Mouse (Mus musculus) frontal cortex, postnatal 14 days (tissue): ENCODE data around the gene Ifna11.
"Not testable (repeated sequence)": the region's sequence is repeated elsewhere in the genome, so short reads cannot be mapped to it uniquely, and the experiment has no call there.

Experiments used
- DNase-seq, 2 experiments: peaks; one replicate each; pipeline ENCODE4 v3.0.0; 2022; ENCODE audit warnings: low spot score in 2 of 2

The Ifna11 gene

GRCm38 (mm10) chr4:88819659-88820058 is at the start of gene Ifna11:
Gene Ifna11, plus strand, starts transcription at chr4:88819959.
- DNase-seq: no peak

GRCm38 (mm10) chr4:88773534-88773933 is 46.2 kb upstream of the Ifna11 start, which contains the start of gene Gm13290:
Gene Gm13290, plus strand, starts transcription at chr4:88773834.
- not testable (repeated sequence) for DNase-seq

- DNase-seq: not testable (repeated sequence)
Measured at GRCm38 (mm10) chr4:88776622-88777021, 43.1 kb upstream of the Ifna11 start, which contains the start of gene Gm13289. Gene Gm13289, plus strand, starts transcription at chr4:88776922.

GRCm38 (mm10) chr4:88779550-88779949 is 40.2 kb upstream of the Ifna11 start, which contains the start of gene Gm13272:
Gene Gm13272, plus strand, starts transcription at chr4:88779850.
- DNase-seq: not testable (repeated sequence)

- DNase-seq: not testable (repeated sequence)
Measured at GRCm38 (mm10) chr4:88780320-88780719, 39.4 kb upstream of the Ifna11 start.

- DNase-seq: not testable (repeated sequence)
Measured at GRCm38 (mm10) chr4:88781831-88782230, 37.9 kb upstream of the Ifna11 start, which contains the start of gene Ifnz. Gene Ifnz, plus strand, starts transcription at chr4:88782131.

- DNase-seq: not testable (repeated sequence)
Measured at GRCm38 (mm10) chr4:88782335-88782734, 37.4 kb upstream of the Ifna11 start.

GRCm38 (mm10) chr4:88785409-88785808 is 34.4 kb upstream of the Ifna11 start, which contains the start of gene Gm13276:
Gene Gm13276, plus strand, starts transcription at chr4:88785709.
- not testable (repeated sequence) for DNase-seq

- peak; percentile 27 to 63 for DNase-seq
Measured at GRCm38 (mm10) chr4:88788402-88788801, 31.4 kb upstream of the Ifna11 start, which contains the start of gene Gm13277. Gene Gm13277, plus strand, starts transcription at chr4:88788632.

- not testable (repeated sequence) for DNase-seq
Measured at GRCm38 (mm10) chr4:88791250-88791649, 28.5 kb upstream of the Ifna11 start, which contains the start of gene Gm13278. Gene Gm13278, plus strand, starts transcription at chr4:88791550.

GRCm38 (mm10) chr4:88793936-88794675 is 25.7 kb upstream of the Ifna11 start, which contains the start of gene Gm13275:
Gene Gm13275, plus strand, starts transcription at chr4:88794487.
- DNase-seq: peak; percentile 70 to 76

- DNase-seq: not testable (repeated sequence)
Measured at GRCm38 (mm10) chr4:88797097-88797496, 22.7 kb upstream of the Ifna11 start, which contains the start of gene Gm13279. Gene Gm13279, plus strand, starts transcription at chr4:88797397.

- not testable (repeated sequence) for DNase-seq
Measured at GRCm38 (mm10) chr4:88799365-88799764, 20.4 kb upstream of the Ifna11 start, which contains the start of gene Gm13285. Gene Gm13285, plus strand, starts transcription at chr4:88799665.

GRCm38 (mm10) chr4:88802954-88803353 is 16.8 kb upstream of the Ifna11 start, which contains the start of gene Gm13287:
Gene Gm13287, plus strand, starts transcription at chr4:88803254.
- DNase-seq: not testable (repeated sequence)

- DNase-seq: not testable (repeated sequence)
Measured at GRCm38 (mm10) chr4:88805231-88805630, 14.5 kb upstream of the Ifna11 start, which contains the start of gene Gm13288. Gene Gm13288, plus strand, starts transcription at chr4:88805531.

GRCm38 (mm10) chr4:88805761-88806160 is 14.0 kb upstream of the Ifna11 start:
- DNase-seq: peak in 1 of 2 experiments; percentile 7

- DNase-seq: no peak
Measured at GRCm38 (mm10) chr4:88815928-88816327, 3.8 kb upstream of the Ifna11 start, which contains the start of gene Ifna7. Gene Ifna7, plus strand, starts transcription at chr4:88816228.

- peak in 1 of 2 experiments; percentile 9 for DNase-seq
Measured at GRCm38 (mm10) chr4:88822995-88823394, 3.2 kb downstream of the Ifna11 start.

- DNase-seq: not testable (repeated sequence)
Measured at GRCm38 (mm10) chr4:88827116-88827515, 7.4 kb downstream of the Ifna11 start, which contains the start of gene Ifna6. Gene Ifna6, plus strand, starts transcription at chr4:88827416.

GRCm38 (mm10) chr4:88830523-88830922 is 10.8 kb downstream of the Ifna11 start:
- peak in 1 of 2 experiments; percentile 39 for DNase-seq

- DNase-seq: not testable (repeated sequence)
Measured at GRCm38 (mm10) chr4:88835225-88835624, 15.5 kb downstream of the Ifna11 start, which contains the start of gene Ifna5. Gene Ifna5, plus strand, starts transcription at chr4:88835525.

- no peak for DNase-seq
Measured at GRCm38 (mm10) chr4:88838828-88839227, 19.1 kb downstream of the Ifna11 start.
